Mouse (Mus musculus): Measurements from ENCODE around the gene Gpx3. TPM values are rescaled to one million over a fixed set of nuclear protein-coding genes. Genes with fewer than 3 reads are reported as not detected.

The Gpx3 gene
- polyA plus RNA-seq, 1 experiment = 0.79 TPM

- peak overlapping the region; percentile 97 for H3K4me3 ChIP-seq (replicated peaks)
- TF ChIP-seq TAL1 (IDR thresholded peaks at IDR 0.05; ENCODE audit: low read length) = no peak
- no peak for TF ChIP-seq GATA1 (IDR thresholded peaks at IDR 0.05; ENCODE audit: low read length)
- peaks cover 27% of the 10 kb centered on the region for H3K36me3 ChIP-seq (ENCODE audit: control insufficient read depth)
- H3K9me3 ChIP-seq (ENCODE audit: control insufficient read depth, low read length) = no peaks in the 10 kb centered on the region
- peaks cover 70% of the 10 kb centered on the region for H3K4me1 ChIP-seq (ENCODE audit: control insufficient read depth)
- no peaks in the 10 kb centered on the region for H3K27me3 ChIP-seq (ENCODE audit: control insufficient read depth)
These were observed 36.7 kb upstream of the Gpx3 start for GRCm38 (mm10) chr11:54865330-54866085.

GRCm38 (mm10) chr11:54866119-54867048 lies 35.9 kb upstream of the Gpx3 start, which contains the start of gene Hint1:
Hint1 (plus strand) TSS chr11:54866383.
- Histone ChIP-seq H3K9me3 (ENCODE audit: control insufficient read depth, low read length) (no peaks in the 10 kb centered on the region), H3K4me1 (ENCODE audit: control insufficient read depth) (peaks cover 64% of the 10 kb centered on the region), H3K4me3 (replicated peaks) (peak within 1 kb of the TSS; percentile 97), H3K27me3 (ENCODE audit: control insufficient read depth) (no peaks in the 10 kb centered on the region), H3K36me3 (ENCODE audit: control insufficient read depth) (peaks cover 35% of the 10 kb centered on the region)
- TF ChIP-seq TAL1 (IDR thresholded peaks at IDR 0.05; ENCODE audit: low read length) (no peak), GATA1 (IDR thresholded peaks at IDR 0.05; ENCODE audit: low read length) (peak; percentile 91)

GRCm38 (mm10) chr11:54867049-54867385 lies 35.2 kb upstream of the Gpx3 start:
- peak overlapping the region; percentile 97 for H3K4me3 ChIP-seq (replicated peaks)
- no peaks in the 10 kb centered on the region for H3K9me3 ChIP-seq (ENCODE audit: control insufficient read depth, low read length)
- no peaks in the 10 kb centered on the region for H3K27me3 ChIP-seq (ENCODE audit: control insufficient read depth)
- peaks cover 42% of the 10 kb centered on the region for H3K36me3 ChIP-seq (ENCODE audit: control insufficient read depth)
- H3K4me1 ChIP-seq (ENCODE audit: control insufficient read depth) = peaks cover 59% of the 10 kb centered on the region
- TF ChIP-seq TAL1 (IDR thresholded peaks at IDR 0.05; ENCODE audit: low read length) = no peak
- TF ChIP-seq GATA1 (IDR thresholded peaks at IDR 0.05; ENCODE audit: low read length) = no peak

GRCm38 (mm10) chr11:54867903-54868434 lies 34.3 kb upstream of the Gpx3 start:
- peaks cover 51% of the 10 kb centered on the region for H3K36me3 ChIP-seq (ENCODE audit: control insufficient read depth)

GRCm38 (mm10) chr11:54868445-54868844 lies 33.8 kb upstream of the Gpx3 start:
- Histone ChIP-seq H3K9me3 (ENCODE audit: control insufficient read depth, low read length) (no peaks in the 10 kb centered on the region), H3K4me1 (ENCODE audit: control insufficient read depth) (peaks cover 52% of the 10 kb centered on the region), H3K4me3 (replicated peaks) (peak overlapping the region; percentile 97), H3K36me3 (ENCODE audit: control insufficient read depth) (peaks cover 56% of the 10 kb centered on the region), H3K27me3 (ENCODE audit: control insufficient read depth) (no peaks in the 10 kb centered on the region)
- TF ChIP-seq GATA1 (IDR thresholded peaks at IDR 0.05; ENCODE audit: low read length) = no peak
- TF ChIP-seq TAL1 (IDR thresholded peaks at IDR 0.05; ENCODE audit: low read length) = no peak

More at GRCm38 (mm10) chr11:54867903-54868434, 34.3 kb upstream of the Gpx3 start:
- no peaks in the 10 kb centered on the region for H3K27me3 ChIP-seq (ENCODE audit: control insufficient read depth)
- H3K9me3 ChIP-seq (ENCODE audit: control insufficient read depth, low read length) = no peaks in the 10 kb centered on the region
- TF ChIP-seq TAL1 (IDR thresholded peaks at IDR 0.05; ENCODE audit: low read length) (no peak), GATA1 (IDR thresholded peaks at IDR 0.05; ENCODE audit: low read length) (no peak)
- peak overlapping the region; percentile 97 for H3K4me3 ChIP-seq (replicated peaks)
- H3K4me1 ChIP-seq (ENCODE audit: control insufficient read depth) = peaks cover 57% of the 10 kb centered on the region

- H3K36me3 ChIP-seq (ENCODE audit: control insufficient read depth) = peaks cover 65% of the 10 kb centered on the region
- H3K4me3 ChIP-seq (replicated peaks) = no peak overlapping the region
- peaks cover 51% of the 10 kb centered on the region for H3K4me1 ChIP-seq (ENCODE audit: control insufficient read depth)
- no peaks in the 10 kb centered on the region for H3K9me3 ChIP-seq (ENCODE audit: control insufficient read depth, low read length)
- TF ChIP-seq GATA1 (IDR thresholded peaks at IDR 0.05; ENCODE audit: low read length) = no peak
- no peak for TF ChIP-seq TAL1 (IDR thresholded peaks at IDR 0.05; ENCODE audit: low read length)
- no peaks in the 10 kb centered on the region for H3K27me3 ChIP-seq (ENCODE audit: control insufficient read depth)
These were observed 32.9 kb upstream of the Gpx3 start for GRCm38 (mm10) chr11:54869318-54869717.

GRCm38 (mm10) chr11:54871831-54872537 lies 30.3 kb upstream of the Gpx3 start:
- H3K27me3 ChIP-seq (ENCODE audit: control insufficient read depth) = no peaks in the 10 kb centered on the region
- TF ChIP-seq GATA1 (IDR thresholded peaks at IDR 0.05; ENCODE audit: low read length) (no peak), TAL1 (IDR thresholded peaks at IDR 0.05; ENCODE audit: low read length) (no peak)
- no peaks in the 10 kb centered on the region for H3K9me3 ChIP-seq (ENCODE audit: control insufficient read depth, low read length)
- no peak overlapping the region for H3K4me3 ChIP-seq (replicated peaks)
- H3K36me3 ChIP-seq (ENCODE audit: control insufficient read depth) = peaks cover 66% of the 10 kb centered on the region
- peaks cover 32% of the 10 kb centered on the region for H3K4me1 ChIP-seq (ENCODE audit: control insufficient read depth)

- no peaks in the 10 kb centered on the region for H3K27me3 ChIP-seq (ENCODE audit: control insufficient read depth)
- H3K4me3 ChIP-seq (replicated peaks) = no peak overlapping the region
- no peaks in the 10 kb centered on the region for H3K9me3 ChIP-seq (ENCODE audit: control insufficient read depth, low read length)
- peaks cover 3% of the 10 kb centered on the region; the same call in 1 of the 2 replicates for H3K4me1 ChIP-seq (ENCODE audit: control insufficient read depth)
- no peak for TF ChIP-seq GATA1 (IDR thresholded peaks at IDR 0.05; ENCODE audit: low read length)
- TF ChIP-seq TAL1 (IDR thresholded peaks at IDR 0.05; ENCODE audit: low read length) = no peak
- peaks cover 34% of the 10 kb centered on the region for H3K36me3 ChIP-seq (ENCODE audit: control insufficient read depth)
These were observed 26.2 kb upstream of the Gpx3 start for GRCm38 (mm10) chr11:54876031-54876430.

Data from erythroblast, embryonic 14.5 days (primary cell).